Mouse (Mus musculus) mesoderm, embryonic 11.5 days (tissue): ENCODE measurements around the gene Rbak.
A peak's percentile ranks its signal among the peaks of the same experiment; 100 is the strongest.
"Not testable (repeated sequence)": the region's sequence is repeated elsewhere in the genome, so short reads cannot be mapped to it uniquely, and the experiment has no call there.

ENCODE experiments used
- DNase-seq: peaks from one replicate; pipeline ENCODE4 v3.0.0-alpha.2; 2012; ENCODE audit warnings: low read depth, low spot score

Gene Rbak

DNA sequence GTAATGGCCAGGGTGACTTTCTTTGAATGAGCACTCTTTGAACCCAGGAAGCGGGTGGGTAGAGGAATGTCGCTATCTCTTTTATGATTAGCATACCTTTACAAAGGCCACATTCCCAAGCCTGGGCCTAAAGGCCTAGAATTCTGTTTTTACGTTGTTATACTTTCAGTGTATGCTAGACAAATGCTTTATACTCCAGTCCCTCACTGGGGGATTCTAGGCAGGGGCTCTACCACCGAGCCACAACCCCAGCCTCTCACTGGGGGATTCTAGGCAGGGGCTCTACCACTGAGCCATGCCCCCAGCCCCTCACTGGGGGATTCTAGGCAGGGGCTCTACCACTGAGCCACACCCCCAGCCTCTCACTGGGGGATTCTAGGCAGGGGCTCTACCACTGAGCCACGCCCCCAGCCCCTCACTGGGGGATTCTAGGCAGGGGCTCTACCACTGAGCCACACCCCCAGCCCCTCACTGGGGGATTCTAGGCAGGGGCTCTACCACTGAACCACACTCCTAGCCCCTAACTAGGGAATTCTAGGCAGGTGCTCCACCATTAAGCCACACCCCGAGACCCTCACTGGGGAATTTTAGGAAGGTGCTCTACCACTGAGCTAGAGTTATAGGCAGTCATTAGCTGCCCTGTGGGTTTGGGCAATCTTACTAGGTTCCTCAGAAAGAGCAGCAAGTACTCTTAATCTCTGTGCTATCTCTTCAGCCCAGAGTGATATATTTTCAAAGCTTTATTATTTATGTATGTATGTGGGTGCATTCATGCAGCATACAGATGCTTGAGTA is 46.2 kb downstream of the Rbak start:
- not testable (repeated sequence) for DNase-seq

DNA sequence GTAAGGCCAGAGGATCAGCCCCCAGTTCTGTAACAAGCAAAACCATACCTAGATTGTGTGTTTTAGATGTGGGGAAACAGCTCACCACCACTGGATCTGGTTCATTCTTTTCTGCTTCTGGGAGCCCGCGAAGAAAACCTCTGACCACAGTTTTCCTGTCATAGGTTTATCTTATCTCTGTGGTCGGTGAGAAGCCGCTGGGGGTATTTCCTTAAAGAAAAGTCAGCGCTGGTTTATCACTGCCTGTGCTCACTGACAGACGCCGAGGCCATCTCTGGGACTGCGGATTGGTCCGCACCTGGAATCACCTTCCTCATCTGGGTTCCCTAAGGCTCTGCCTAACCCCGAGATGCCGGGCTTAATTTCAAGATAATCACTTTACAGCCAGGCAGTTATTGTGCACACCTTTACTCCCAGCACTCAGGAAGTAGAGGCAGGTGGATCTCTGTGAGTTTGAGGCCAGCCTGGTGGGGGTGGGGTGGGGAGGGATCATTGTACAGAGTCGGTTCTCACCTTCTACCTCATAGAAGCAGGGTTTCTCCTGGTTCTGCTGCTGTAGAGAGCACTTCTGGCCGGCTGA is 47.5 kb downstream of the Rbak start:
- no peak for DNase-seq

DNA sequence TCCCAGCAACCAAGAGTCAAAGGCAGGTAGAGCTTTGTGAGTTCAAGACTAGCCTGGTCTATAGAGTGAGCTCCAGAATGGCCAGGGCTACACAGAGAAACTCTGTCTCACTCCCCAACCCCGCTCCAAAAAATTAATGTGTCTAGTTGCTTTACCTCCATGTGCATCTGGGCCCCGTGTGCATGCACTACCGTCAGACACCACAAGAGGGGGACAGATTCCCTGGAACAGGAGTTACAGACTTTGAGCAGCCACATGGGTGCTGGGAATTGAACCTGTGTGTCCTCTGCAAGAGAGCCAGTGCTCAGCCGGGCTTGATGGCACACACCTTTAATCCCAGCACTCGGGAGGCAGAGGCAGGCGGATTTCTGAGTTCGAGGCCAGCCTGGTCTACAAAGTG is 50.2 kb downstream of the Rbak start:
- DNase-seq: peak; percentile 20

DNA sequence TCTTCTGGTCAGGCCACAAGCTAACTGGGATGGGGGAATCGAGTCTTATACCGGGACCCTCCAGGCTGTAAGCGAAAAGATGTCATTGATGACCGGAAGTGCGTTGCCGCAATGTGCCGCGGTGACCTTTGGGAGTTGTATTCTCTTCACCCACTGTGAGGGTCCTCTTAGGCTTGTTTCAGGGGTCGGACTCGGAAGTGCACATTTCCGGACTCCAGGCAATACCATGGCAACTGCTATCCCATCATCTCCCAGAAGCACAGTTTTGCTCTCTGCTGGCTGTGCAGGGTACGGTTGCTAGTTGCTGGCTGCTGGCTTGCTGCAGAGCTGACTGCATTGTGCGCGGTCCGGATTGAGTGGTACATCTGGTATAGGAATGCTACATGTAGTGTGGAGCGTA is 51.5 kb downstream of the Rbak start:
- no peak for DNase-seq

DNA sequence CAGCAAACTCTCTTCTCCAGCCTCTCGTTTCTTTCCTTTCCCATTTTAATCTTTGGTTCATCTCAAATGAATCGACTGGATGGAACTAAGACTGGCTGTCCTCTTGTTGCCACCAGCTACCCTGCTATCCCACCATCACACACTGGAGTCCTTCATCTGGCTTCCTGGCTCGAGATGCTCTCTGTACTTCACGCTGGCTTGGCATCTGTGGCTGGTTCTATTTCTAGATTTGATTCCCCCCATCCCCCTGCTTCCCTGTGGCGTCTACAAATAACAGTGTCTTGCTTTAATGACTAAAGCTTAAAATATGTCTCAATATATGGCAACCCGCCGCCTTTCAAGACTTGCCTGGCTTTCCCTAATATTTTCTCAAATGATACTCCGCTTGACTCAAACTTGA is 52.7 kb downstream of the Rbak start:
- DNase-seq: no peak

DNA sequence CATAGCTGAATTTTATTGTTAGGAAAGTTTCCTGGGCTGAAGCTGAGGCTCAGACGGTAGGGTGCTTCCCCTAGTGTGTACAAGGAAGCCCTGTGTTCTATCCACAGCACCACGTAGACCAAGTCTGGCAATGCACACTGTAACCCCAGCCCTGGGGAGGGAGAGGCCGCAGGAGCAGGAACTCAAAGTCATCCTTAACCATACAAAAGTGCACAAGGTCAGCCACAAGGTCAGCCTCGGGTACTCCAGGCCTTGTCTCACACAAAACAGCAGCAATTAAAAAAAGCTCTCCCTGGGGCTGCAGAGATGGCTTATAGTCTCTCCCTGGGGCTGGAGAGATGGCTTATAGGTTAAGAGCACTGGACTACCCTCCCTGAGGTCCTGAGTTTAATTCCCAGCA is 53.7 kb downstream of the Rbak start:
- no peak for DNase-seq

DNA sequence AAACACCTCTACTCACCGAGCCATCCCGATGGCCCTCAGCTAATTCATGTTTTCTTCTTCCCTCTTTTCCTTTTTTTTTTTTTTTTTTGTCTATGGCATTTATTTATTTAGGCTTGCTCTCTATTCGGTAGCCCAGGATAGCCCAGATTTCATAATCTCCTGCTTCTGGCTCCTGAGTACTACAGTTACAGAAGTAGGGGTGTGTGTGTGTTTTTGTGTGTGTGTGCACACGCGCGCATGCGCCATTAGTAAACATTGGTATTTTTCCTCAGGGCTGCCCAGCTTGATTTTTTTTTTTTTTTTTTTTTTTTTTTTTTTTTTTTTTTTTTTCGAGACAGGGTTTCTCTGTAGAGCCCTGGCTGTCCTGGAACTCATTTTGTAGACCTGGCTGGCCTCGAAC is 54.5 kb downstream of the Rbak start:
- DNase-seq: no peak

DNA sequence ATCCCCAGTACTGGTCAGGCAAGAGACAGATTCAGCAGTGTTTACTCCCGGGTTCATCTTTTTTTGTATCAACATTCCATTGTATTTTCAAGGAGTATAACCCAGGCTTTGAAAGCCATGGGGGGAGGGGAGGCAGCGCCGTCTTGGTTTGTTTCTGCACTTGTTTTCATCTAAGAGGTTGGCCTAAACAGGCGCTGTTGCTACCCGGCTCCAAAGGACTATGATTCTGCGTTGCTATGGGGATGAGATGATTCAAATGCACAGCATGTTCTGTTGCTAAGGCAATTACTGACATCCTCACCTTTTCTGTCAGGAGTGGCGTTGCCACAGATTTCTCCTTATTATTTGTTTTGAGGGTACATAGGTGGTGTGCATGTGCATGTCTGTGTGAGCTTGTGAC is 55.0 kb downstream of the Rbak start:
- DNase-seq: no peak

DNA sequence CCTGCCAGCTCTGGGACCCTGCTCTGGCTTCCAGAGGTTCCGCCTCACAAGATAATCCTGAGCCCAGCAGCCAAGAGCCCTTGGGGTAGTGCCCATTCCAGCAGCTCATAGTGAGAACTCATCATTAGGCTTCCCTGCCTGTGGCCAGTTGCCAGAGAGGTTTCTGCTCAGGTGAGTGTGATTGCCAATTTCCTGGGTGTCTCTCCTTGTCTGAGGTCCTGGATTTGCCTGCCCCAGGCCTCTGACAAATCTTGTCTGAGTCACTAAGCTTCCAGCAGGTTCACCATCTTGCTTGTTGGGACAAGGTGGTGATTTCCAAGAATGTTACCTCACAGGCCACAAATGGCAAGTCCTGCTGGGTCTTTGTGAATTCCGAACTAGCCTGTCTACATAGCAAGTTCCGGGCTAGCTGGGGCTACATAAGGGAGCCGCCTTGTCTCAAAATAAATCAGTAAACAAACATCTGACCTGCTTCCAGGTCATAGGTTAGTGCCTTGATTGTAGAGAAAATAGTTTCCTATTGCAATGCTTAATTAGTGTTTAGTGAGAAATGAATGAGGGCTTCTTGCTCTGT is 55.7 kb downstream of the Rbak start:
- no peak for DNase-seq

DNA sequence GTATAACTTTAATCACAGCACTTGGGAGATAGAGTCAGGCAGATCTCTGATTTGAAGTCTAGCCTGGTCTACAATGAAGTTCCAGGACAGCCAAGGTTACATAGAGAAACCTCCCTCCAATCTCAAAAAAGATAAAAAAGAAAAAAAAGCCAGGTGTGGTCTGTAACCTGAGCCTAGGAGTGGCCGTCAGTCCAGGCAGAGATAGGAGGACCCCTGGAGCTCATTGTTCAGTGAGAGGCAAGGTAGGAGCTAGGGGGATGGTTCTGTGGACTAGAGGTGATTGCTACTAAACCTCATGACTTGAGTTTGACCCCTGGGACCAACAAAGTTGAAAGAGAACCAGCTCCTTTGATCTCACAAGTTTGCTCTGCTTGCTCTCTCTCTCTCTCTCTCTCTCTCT is 57.9 kb downstream of the Rbak start:
- no peak for DNase-seq
